Mouse (Mus musculus): Measurements from ENCODE around the gene Utp6. TPM values are rescaled to one million over a fixed set of nuclear protein-coding genes. Genes with fewer than 3 reads are reported as not detected.

Utp6 gene
- polyA plus RNA-seq, 1 experiment from 2014 or later, result 77.6 TPM

DNA sequence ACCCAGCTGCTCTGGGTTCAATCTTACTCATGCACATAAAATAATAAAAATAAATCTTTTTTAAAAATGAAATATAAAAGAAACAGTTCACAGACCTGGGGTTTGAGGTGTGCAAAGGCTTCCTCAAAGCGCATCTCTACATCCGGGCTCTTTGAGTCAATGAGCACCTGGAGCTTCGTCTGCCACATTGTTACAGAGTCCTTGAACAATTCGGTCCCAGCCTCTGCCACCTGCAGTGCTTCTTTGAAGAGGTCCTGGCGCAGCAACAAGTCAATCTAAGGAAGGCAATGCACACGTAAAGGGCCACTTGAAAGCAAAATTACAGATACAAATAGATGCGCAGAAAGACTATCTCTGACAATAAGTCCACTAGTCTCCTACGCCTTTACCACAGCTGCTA, 19.1 kb downstream of the Utp6 start:
- WGBS, result 92% methylated on average over 8 of the region's 8 CpGs
- H3K27ac ChIP-seq, result no peak overlapping the region
- no peak for ATAC-seq (ENCODE audit: low FRiP score)
- H3K4me2 ChIP-seq, result no peak overlapping the region
- no peaks in the 10 kb centered on the region for H3K9me3 ChIP-seq
- no peaks in the 10 kb centered on the region for H3K27me3 ChIP-seq
- H3K4me1 ChIP-seq, result no peaks in the 10 kb centered on the region
- H3K4me3 ChIP-seq (replicated peaks), result no peak overlapping the region
- peaks cover 78% of the 10 kb centered on the region for H3K36me3 ChIP-seq (replicated peaks)
- no peak overlapping the region for H3K9ac ChIP-seq

DNA sequence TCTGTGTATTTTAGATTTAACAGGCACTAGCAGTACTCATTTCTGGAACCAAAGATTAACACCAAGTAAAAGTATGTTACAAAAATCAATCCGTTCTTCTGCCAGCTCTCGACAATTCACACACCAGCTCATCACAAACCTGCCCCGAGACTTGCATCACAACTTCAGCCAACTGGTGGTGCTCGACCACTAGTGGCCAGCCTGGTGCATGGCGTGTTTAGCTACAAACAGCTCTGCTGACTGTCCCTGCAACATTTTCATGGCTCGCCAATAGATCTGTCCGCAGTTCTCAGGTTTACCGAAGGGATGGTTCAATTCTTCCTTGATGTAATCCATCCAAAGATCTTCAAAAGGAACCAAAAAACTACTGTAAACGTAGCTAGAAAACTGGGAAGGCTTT, 26.4 kb downstream of the Utp6 start:
- Histone ChIP-seq H3K36me3 (replicated peaks) (peaks cover 78% of the 10 kb centered on the region), H3K9me3 (no peaks in the 10 kb centered on the region), H3K27me3 (no peaks in the 10 kb centered on the region), H3K27ac (no peak overlapping the region), H3K4me3 (replicated peaks) (no peak overlapping the region), H3K9ac (no peak overlapping the region), H3K4me1 (no peaks in the 10 kb centered on the region), H3K4me2 (no peak overlapping the region)
- ATAC-seq (ENCODE audit: low FRiP score), result no peak
- 88% methylated on average over 9 of the region's 9 CpGs for WGBS

DNA sequence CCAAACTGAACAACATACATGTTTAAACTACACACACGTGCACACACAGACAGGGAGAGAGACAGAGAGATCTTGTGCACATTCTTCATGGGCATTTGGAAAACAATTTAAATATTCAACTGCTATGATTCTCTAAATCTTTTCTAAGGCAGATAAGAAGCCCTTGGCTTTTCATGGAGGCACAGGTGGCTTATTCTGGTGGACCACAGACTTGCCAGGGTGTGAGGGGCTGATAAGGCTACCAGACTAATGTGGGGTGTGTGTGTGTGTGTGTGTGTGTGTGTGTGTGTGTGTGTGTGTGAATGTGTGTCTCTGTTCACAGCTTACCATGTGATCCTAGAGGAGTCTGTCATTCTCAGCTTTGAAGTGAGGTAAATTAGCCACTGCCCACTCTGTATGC, 39.4 kb downstream of the Utp6 start:
- no peak for ATAC-seq (ENCODE audit: low FRiP score)
- Histone ChIP-seq H3K4me1 (no peaks in the 10 kb centered on the region), H3K27me3 (no peaks in the 10 kb centered on the region), H3K4me3 (replicated peaks) (no peak overlapping the region), H3K27ac (no peak overlapping the region), H3K9ac (no peak overlapping the region), H3K4me2 (no peak overlapping the region), H3K36me3 (replicated peaks) (no peaks in the 10 kb centered on the region), H3K9me3 (no peaks in the 10 kb centered on the region)
- WGBS, result 59% methylated on average over 1 of the region's 1 CpGs

DNA sequence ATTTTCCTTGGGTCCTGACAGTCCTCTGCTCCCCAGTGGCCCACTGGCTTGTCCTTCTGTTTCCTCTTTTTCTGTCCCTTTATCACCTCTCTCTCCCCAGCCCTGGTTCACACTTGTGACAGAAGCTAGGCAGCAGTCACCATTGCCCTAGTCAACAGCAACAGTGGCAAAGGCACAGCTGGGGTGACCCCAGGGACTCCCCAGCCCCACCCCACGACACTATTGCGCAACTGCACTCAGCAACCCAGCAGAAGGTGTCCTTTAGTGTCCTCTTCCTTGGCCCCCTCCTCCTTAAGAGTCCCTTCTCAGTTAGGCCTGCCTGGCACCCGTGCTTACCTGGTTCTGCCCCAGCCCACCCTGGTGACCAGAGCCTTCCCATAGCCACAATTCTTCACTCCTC, 40.0 kb downstream of the Utp6 start:
- H3K9me3 ChIP-seq, result no peaks in the 10 kb centered on the region
- no peak overlapping the region for H3K4me3 ChIP-seq (replicated peaks)
- no peak overlapping the region for H3K9ac ChIP-seq
- no peak overlapping the region for H3K4me2 ChIP-seq
- H3K36me3 ChIP-seq (replicated peaks), result no peaks in the 10 kb centered on the region
- no peaks in the 10 kb centered on the region for H3K4me1 ChIP-seq
- no peaks in the 10 kb centered on the region for H3K27me3 ChIP-seq
- ATAC-seq (ENCODE audit: low FRiP score), result no peak
- H3K27ac ChIP-seq, result no peak overlapping the region
- WGBS, result 78% methylated on average over 3 of the region's 3 CpGs

DNA sequence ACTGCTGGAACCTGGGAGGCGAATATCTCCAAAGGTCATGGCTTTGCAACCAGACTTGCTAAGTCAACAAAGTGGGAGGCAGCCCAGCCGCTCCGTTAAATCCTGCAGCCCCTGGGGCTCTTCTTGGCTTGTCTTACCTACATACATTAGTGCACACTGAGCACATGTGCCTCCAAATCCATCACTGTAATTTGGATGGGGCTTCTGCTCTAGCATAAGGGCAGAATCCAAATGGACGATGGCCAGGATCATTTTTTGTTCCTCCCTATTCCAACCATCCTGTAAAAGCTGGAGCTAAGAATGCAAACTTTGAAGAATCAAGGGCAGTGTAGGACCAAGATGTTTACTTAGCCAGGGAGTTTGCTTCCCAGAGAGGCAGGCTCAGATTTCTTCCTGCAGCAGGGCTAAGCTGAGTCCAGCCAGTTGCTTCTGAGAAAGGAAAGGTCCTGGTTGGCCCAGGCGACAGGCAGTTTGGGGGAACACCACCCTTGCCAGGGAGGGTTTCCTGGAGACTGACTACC, 41.6 kb downstream of the Utp6 start:
- Histone ChIP-seq H3K9ac (no peak overlapping the region), H3K4me1 (peaks cover 9% of the 10 kb centered on the region), H3K27ac (no peak overlapping the region), H3K27me3 (0 out of 2 replicates have a peak, but pooled peaks cover 3% of the 10 kb centered on the region), H3K36me3 (replicated peaks) (no peaks in the 10 kb centered on the region), H3K4me2 (no peak overlapping the region), H3K4me3 (replicated peaks) (no peak overlapping the region), H3K9me3 (no peaks in the 10 kb centered on the region)
- ATAC-seq (ENCODE audit: low FRiP score), result no peak
- WGBS, result 66% methylated on average over 5 of the region's 5 CpGs

DNA sequence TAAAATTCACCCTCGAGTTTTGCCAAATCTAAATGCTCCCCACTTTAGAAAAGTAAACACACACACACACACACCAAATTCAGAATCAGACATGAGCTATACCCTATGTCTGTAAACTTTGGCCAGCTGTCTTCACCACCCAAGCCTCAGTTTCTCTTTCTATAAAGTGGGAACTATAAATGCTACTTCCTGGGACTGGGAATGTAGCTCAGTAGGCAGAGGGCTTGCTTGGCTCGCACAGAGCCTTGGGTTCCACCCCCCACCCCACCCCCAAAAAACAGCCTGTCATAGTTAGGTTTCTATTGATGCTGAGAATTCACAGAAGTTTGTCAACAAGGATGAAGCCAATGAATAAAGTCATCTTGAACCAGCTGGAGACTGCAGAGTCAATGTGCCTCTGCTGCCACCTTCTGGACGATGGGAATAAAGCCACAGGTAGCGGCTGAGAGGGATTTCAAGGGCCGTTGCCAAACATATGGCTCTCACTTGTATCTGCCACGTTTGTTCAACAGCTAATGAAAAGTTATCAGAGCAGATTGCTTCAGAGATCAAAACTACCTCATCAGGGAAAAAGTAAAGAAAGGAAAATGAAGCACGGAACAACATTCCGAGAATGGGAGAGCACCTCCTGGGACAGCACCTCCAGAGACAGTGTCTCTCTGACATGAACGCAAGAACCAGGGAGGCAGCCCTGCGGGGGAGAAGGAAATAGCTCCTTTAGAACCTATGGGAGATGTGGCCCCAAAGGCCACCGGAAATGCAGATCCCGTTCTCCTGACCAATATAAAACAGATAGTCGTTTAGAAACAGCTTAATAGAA, 42.3 kb downstream of the Utp6 start:
- 28% methylated on average over 13 of the region's 13 CpGs for WGBS
- no peak; the same call in 1 of the 2 replicates for ATAC-seq (ENCODE audit: low FRiP score)
- Histone ChIP-seq H3K27me3 (0 out of 2 replicates have a peak, but pooled peaks cover 3% of the 10 kb centered on the region), H3K4me2 (no peak overlapping the region), H3K9ac (no peak overlapping the region), H3K27ac (no peak overlapping the region), H3K4me1 (peaks cover 11% of the 10 kb centered on the region), H3K4me3 (replicated peaks) (no peak overlapping the region), H3K9me3 (no peaks in the 10 kb centered on the region), H3K36me3 (replicated peaks) (no peaks in the 10 kb centered on the region)

DNA sequence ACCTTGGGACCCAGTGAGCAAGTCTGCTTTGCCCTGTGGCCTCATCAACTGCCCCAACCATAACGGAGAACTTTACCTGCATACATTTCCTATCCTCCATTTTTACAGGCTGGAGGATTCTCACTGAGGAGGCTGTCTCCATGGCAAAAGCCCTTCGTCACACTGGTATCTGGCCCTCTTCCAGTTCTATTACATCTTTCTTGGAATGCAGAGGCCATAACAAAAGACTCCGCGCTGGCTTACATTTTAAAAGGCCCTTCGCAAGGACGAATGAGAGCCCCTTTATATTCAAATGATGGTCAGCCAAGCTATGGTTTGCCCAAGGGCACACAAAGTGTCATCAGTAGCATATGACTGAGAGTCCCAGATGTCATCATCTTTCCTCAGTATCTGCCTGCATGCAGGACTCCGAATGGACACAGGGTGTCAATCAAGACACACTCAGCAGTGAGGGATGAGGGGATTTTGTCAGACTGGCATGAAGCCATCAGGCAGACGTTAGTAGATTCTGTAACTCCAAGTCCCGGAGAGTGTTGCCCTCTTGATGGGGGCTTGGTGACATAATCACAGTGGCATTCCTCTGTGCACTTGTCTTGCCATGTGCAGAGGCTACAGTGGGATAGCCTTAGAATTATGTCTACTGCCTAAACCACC, 46.4 kb downstream of the Utp6 start:
- no peak for ATAC-seq (ENCODE audit: low FRiP score)
- no peaks in the 10 kb centered on the region for H3K9me3 ChIP-seq

DNA sequence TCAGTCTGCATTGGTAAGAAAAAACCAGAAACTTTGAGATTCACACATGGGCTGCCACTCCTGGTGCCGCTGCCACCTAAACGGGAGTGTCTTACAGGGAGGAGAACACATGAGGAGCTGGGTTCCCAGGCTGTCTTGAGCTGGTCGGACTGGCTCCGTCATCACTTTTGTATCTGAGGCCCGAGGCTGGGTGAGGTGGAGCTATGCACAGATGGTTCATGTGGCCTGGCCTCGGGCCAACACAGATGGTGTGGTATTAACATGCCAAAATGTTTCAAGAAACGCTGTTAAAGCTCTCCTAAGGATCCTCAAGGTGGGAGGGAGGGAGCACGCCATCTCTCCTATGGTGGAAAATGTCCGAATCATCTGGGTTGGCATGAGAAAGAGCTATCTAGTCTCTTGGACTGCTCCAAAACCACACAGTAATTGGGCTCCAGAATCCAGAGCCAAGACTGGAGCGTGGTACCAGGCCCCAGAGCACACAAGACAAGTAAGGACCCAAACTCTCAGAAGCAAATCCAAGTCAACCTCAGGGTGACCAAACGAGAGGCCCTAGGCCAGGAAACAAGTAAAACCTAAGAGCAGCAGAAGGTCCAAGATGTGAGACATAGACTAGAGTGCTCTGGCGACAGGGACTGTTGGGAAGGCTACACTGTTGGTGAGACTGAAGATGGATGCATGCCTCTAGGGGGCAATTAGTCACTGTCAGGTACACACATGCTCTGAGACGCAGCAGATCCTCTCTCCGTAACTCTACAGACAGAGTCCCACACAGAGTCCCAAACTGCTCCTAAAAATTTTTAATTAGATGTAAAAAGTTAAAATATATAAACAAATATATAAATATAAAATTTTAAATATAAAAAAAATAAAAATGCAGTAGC, 53.3 kb downstream of the Utp6 start:
- H3K9ac ChIP-seq, result no peak overlapping the region
- H3K4me3 ChIP-seq (replicated peaks), result no peak overlapping the region
- no peaks in the 10 kb centered on the region for H3K9me3 ChIP-seq
- peaks cover 3% of the 10 kb centered on the region; the same call in 1 of the 2 replicates for H3K4me1 ChIP-seq
- 0 out of 2 replicates have a peak overlapping the region, but pooled peaks have one; percentile 31 for H3K27ac ChIP-seq
- no peaks in the 10 kb centered on the region for H3K36me3 ChIP-seq (replicated peaks)
- no peaks in the 10 kb centered on the region for H3K27me3 ChIP-seq
- 83% methylated on average over 14 of the region's 14 CpGs for WGBS
- H3K4me2 ChIP-seq, result no peak overlapping the region
- ATAC-seq (ENCODE audit: low FRiP score), result no peak

More for the DNA sequence above, 46.4 kb downstream of the Utp6 start:
- WGBS, result 54% methylated on average over 9 of the region's 9 CpGs
- Histone ChIP-seq H3K36me3 (replicated peaks) (no peaks in the 10 kb centered on the region), H3K4me3 (replicated peaks) (no peak overlapping the region), H3K4me2 (no peak overlapping the region), H3K4me1 (peaks cover 11% of the 10 kb centered on the region), H3K27ac (no peak overlapping the region), H3K9ac (no peak overlapping the region), H3K27me3 (0 out of 2 replicates have a peak, but pooled peaks cover 3% of the 10 kb centered on the region)

DNA sequence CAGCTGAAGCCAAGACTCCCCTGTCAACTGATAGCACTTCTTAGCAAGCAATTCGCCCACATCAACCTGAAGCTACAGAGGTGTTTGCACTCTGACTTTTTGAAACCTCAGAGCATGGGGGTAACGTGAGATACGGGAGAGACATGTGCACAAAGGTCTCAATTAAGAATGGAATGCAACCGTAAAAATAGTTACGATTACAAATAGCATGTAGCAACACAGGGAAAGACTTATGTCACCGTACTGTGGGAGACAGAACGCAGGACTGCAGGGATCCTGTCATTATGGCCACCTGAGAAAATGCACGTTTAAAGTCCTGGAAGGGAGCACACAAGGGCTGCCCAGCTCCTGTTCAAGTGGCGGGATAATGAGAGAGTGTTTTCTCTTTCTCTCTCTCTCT, 55.3 kb downstream of the Utp6 start:
- 81% methylated on average over 9 of the region's 9 CpGs for WGBS
- peaks cover 3% of the 10 kb centered on the region; the same call in 1 of the 2 replicates for H3K4me1 ChIP-seq

DNA sequence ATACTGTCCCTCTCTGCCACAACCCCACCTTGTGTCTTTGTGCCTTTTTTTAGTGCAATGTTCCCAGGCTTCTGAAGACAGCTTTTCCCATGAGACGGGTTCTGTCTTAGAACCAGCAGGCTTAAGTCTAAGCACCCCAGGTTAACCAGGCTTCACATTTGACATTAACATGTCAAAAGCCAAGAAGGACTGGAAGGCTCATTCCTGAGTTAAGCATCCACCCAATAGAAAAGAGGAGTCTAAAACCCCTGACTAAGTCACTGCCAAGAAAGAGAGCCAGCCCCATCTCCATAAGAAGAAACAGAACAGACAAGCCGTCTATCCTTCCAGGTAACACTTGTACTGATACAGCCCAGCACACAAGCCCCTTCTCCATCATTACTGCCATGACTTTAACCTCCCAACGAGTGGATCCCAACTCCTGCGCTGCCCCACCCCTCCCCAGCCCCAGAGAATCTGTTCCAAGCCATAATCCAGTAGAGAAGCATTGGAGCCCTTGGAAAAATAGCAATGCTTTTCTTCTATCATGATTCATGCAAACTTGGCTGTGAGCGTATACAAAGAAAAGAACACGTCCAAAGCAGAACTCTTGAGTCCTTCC, 59.2 kb downstream of the Utp6 start:
- Histone ChIP-seq H3K9ac (no peak overlapping the region), H3K27ac (no peak overlapping the region), H3K4me3 (replicated peaks) (no peak overlapping the region), H3K9me3 (no peaks in the 10 kb centered on the region), H3K27me3 (no peaks in the 10 kb centered on the region), H3K36me3 (replicated peaks) (no peaks in the 10 kb centered on the region), H3K4me2 (no peak overlapping the region), H3K4me1 (no peaks in the 10 kb centered on the region)
- WGBS, result 83% methylated on average over 6 of the region's 6 CpGs
- ATAC-seq (ENCODE audit: low FRiP score), result no peak

More for the DNA sequence above, 55.3 kb downstream of the Utp6 start:
- Histone ChIP-seq H3K36me3 (replicated peaks) (no peaks in the 10 kb centered on the region), H3K4me3 (replicated peaks) (no peak overlapping the region), H3K27me3 (no peaks in the 10 kb centered on the region), H3K9me3 (no peaks in the 10 kb centered on the region), H3K9ac (no peak overlapping the region), H3K4me2 (no peak overlapping the region), H3K27ac (no peak overlapping the region)
- no peak for ATAC-seq (ENCODE audit: low FRiP score)

DNA sequence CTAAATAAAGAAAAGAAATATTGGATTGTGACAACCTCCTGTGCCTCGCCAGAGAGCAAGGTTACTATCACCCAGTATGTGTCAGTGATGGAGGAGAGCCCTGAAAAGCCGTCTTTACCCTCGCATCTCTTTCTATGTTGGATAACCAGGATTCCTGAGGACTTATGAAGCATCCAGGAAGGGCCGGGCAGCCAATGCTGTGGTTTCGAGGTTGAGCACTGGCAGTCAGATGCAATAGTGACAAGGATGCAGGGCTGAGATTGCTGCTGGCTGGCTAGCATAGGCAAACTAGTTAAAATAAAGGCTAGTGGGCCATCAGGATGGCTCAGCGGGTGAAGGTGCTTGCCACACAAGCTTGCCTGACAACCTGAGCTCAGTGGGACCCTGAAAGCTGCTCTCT, 61.0 kb downstream of the Utp6 start:
- ATAC-seq (ENCODE audit: low FRiP score), result no peak
- 83% methylated on average over 6 of the region's 6 CpGs for WGBS

More for the DNA sequence above, 61.0 kb downstream of the Utp6 start:
- Histone ChIP-seq H3K9ac (no peak overlapping the region), H3K9me3 (no peaks in the 10 kb centered on the region), H3K27ac (no peak overlapping the region), H3K4me3 (replicated peaks) (no peak overlapping the region), H3K4me2 (no peak overlapping the region), H3K4me1 (no peaks in the 10 kb centered on the region), H3K36me3 (replicated peaks) (no peaks in the 10 kb centered on the region), H3K27me3 (no peaks in the 10 kb centered on the region)
